Mouse (Mus musculus) T-helper 1 cell (primary cell): ENCODE measurements around the gene Ptprm.

Experiments
- in situ Hi-C: fragments of 300-600 bp; cut with MboI, MseI; formaldehyde crosslinking; loops from one replicate; pipeline ENCODE4 v1.15.1; 2025; ENCODE audit warnings: high pct_unique_total_duplicates

The Ptprm gene

DNA sequence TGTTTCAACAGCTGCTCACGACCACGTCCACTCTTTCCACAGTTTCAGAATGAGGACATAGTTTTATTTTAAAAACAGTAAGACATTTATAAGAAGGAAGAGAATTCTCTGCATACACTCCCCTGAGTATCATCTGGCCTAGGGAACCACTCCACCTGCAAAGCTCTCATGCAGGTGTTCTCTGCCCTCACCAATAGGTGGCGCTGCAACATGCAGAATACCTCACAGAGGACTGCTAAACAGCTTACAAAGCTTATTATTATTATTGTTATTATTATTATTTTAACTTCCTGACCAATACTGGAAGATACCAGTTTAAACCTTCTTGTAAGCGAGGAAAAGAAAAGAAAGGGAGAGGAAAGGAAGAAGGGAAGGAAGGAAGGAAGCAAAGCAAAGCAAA lies 673.6 kb downstream of the Ptprm start:
- in situ Hi-C loops: loop anchor here (5.0 kb wide), 1 partner anchor 917 kb away; no protein-coding TSS in a partner anchor

GRCm38 (mm10) chr17:66674667-66675066 lies 679.6 kb downstream of the Ptprm start:
- in situ Hi-C loops: no loop called here

GRCm38 (mm10) chr17:66671715-66672230 lies 682.5 kb downstream of the Ptprm start:
- in situ Hi-C loops: no loop called here

DNA sequence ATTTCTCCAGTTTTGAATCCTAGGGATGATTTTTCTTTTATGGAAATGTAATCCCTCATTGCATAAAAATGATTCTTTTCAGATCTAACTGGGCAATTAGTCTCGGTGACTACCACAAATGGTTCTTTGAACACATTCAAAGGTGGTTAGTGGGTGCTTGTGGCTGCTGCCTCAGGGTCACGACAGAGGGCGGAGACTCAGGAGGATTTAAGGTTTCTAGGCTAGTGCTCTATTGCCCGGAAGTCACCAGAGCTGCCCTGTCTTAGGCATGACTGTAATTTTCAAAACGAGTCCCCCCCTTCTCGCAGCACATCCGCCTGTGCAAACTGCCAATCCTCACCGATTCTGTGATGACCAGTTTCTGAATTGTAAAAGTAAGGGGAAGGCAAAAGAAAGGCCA lies 683.0 kb downstream of the Ptprm start:
- in situ Hi-C loops: no loop called here

- in situ Hi-C loops: no loop called here
Observed at GRCm38 (mm10) chr17:66665791-66666190, 688.5 kb downstream of the Ptprm start.

GRCm38 (mm10) chr17:66665201-66665756 lies 689.0 kb downstream of the Ptprm start:
- in situ Hi-C loops: no loop called here

DNA sequence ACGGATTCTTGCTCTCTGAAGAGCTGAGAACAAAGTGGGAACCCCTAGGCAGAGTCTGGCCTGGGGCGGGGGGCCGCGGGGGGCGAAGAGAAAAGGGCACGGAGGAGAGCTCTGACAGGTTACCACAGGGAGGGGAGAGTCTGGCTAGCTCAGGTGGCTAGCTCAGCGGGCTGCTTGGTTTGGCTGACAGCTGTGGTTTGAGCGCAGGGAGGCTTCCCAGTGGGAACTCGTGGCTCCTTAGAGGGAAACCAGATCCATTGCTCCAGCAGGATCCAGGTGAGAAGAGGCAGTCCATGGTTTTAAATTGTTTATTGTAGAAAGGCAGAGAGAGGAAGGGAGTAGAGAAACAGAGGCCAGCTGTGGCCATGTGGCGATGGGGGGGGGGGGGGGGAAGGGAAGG lies 689.5 kb downstream of the Ptprm start:
- in situ Hi-C loops: no loop called here

DNA sequence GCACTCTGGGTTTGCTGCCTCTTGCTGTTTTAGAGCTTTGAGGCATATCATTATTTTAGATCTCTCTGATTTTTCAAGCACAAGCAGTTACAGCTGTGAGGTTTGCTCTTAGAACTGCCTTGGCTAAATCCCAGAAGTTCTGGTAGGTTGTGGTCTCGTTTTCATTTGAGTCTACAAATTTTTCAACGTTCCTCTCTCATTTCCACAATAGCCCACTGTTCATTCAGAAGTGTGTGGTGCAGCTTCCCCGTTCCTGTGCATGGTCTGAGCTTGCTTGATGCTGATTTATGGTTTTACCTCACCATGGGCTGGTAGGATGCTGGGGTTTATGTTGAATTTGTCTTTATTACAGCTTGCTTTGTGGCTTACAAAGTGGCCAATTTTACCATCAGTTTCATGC lies 695.0 kb downstream of the Ptprm start:
- in situ Hi-C loops: no loop called here

DNA sequence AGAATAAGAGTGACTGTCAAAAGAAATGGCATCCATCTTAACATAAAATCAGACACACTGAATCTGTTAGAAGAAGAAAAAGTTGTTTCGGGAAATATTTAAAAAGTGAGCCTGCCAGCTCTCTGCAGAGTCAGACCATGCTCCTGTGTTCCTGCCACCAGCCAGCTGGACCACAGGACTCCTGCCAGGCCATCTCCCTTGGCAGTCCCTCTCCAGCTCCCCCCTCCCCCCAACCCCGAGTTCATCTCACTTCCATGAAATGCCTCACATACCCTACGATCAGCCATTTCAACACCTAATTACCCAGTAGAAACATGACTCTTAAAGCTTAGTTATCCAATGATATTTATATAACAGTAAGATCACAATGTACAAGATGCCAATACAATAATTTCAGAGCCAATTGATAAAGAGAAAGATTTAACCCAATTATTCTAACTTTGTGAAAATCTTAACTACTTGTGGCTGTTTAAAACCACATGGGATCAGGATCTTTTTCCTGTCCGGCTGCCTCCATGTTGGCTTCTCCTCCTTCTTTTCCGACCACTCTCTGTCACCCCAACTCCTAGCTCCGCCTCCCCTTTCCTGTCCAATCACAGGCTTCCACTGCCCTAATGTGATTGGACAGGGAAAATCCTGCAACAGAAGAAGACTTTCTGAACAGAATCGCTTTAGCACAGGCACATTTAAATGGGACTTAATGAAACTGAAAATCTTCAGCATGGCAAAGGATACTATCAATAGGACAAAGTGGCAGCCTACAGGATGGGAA lies 716.1 kb downstream of the Ptprm start:
- in situ Hi-C loops: no loop called here

DNA sequence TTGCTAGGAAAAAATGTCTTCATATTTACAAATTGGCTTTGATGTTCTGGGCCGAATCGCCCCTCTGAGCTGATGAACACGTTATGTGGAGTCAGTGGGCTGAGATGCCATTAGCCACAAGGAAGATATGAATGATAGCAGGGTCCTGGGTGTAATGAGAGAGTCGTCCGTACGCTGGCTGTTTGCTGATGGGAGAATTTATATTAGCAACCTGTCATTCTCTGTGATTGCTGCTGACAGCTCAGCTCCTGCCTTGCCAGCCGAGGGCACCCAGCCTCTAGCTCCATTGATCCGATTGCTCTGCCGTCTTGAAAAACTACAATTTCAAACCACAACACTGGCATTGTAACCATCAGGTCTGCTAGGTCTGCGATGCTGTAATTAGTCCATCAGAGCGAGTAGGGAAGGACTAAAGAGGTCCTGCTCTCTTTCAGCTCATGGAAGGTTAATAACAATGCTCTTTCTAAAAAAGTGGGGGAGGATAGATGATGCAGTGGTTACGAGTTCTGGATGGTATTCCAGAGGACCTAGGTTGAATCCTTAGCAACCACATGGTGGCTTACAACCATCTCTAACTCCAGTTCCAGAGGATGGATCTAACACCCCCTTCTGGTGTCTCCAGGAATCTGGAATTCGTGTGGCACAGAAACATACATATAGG lies 734.1 kb downstream of the Ptprm start:
- in situ Hi-C loops: no loop called here

DNA sequence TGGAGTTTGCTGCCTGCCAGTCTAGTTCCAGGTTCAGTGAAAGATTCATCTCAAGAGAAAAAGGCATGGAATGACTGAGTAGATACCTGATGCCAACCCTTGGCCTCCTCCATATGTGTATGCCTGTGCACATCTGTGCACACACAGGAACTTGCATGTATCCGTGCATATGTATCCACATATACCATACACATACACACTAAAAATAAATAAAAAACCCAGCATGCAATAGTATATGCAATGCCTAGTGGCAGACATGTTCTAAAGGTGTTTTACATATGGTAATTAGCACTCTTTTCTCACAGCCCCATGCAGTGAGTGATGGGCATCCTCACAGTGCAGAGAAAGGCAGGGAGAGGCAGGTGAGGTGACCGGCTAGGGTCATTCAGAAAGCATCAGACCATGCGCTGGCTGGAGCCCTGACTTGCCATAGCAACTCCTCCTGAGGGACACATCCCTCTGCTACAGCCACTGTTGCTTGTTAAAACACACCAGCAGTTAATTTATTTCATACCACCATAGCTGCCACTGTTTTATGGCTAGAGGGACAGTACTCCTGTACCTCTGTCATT lies 734.9 kb downstream of the Ptprm start:
- in situ Hi-C loops: no loop called here
